8 mouse cellular contexts compared by ENCODE assay signal in genomic region chr9:87729316-87730270, GRCm38 (mm10). TPM values are rescaled to one million over a fixed set of nuclear protein-coding genes. Genes with fewer than 3 reads are reported as not detected.
DNase-seq lines count a peak whose midpoint lies in the region; ATAC-seq and TF ChIP-seq lines count a peak whose summit lies in the region.

No protein-coding gene starts in this region.

- H3K4me3 ChIP-seq in layer of hippocampus, adult 2 months, result peak overlapping the region; percentile 30; the same call in 1 of the 2 replicates

- H3K27ac ChIP-seq in layer of hippocampus, adult 2 months, result no peak overlapping the region

- no peak for TF ChIP-seq CTCF in layer of hippocampus, adult 2 months (conservative IDR thresholded peaks at IDR 0.05)

- no peak for DNase-seq in layer of hippocampus, adult 2 months (ENCODE audit: low spot score in 2 of 2)
- no peak for DNase-seq in layer of hippocampus, adult 8-10 months (ENCODE audit: low spot score in 2 of 2)
- peak; percentile 51 for DNase-seq in embryo, embryonic 10 days (ENCODE audit: low spot score)
- peak; percentile 24 for DNase-seq in kidney, postnatal 14 days
- DNase-seq in neural tube, embryonic 10.5 days (ENCODE audit: extremely low spot score, low spot score), result peak; percentile 75
- no peak for DNase-seq in cerebellum, adult 11 months

- ATAC-seq in granulocyte monocyte progenitor cell, adult 5-6 weeks (replicated peaks; ENCODE audit: poor library complexity, severe bottlenecking), result peak; percentile 61
- ATAC-seq in activated CD4-positive, CD25-positive, alpha-beta regulatory T cell, adult 4 months, result no peak

RNA-seq across cellular contexts. Expression of gene Tbx18, which starts 1.5 kb away (rescaled TPM):
- total RNA-seq in layer of hippocampus, adult 2 months (2021), result 1 to 10 TPM; 1.3 to 1.8 TPM
- total RNA-seq in layer of hippocampus, adult 8-10 months (2022), result 1 to 10 TPM; 1.3 to 1.8 (median 1.4) TPM
- total RNA-seq in granulocyte monocyte progenitor cell, adult 5-6 weeks (2014; fragmentation: Nextera tagmentation), result not detected in 2 replicates
- not detected in 2 replicates for total RNA-seq in granulocyte monocyte progenitor cell, adult 5-6 weeks (2017)
- not detected for polyA plus RNA-seq in activated CD4-positive, CD25-positive, alpha-beta regulatory T cell, adult 4 months (2017; shearing (Covaris generic))

Comparison
In these comparisons a context has a peak if more than half of its experiments do, and no peak if none do; other contexts are left out.
1. DNase-seq: peak in embryo, embryonic 10 days (single experiment), kidney, postnatal 14 days (single experiment) and neural tube, embryonic 10.5 days (single experiment); none in layer of hippocampus, adult 2 months (0 of 2), layer of hippocampus, adult 8-10 months (0 of 2) and cerebellum, adult 11 months (single experiment).